Mouse (Mus musculus): ENCODE results near the gene Sdhaf1.

Gene Sdhaf1

GRCm38 (mm10) chr7:30323795-30324194 is at the start of gene Sdhaf1:
Gene Sdhaf1, minus strand, starts transcription at chr7:30323895.
- DNase-seq, result no peak

GRCm38 (mm10) chr7:30367466-30367865 is 43.8 kb upstream of the Sdhaf1 start:
- DNase-seq, result no peak

- no peak for DNase-seq
Observed at GRCm38 (mm10) chr7:30363344-30363738, 39.6 kb upstream of the Sdhaf1 start.

GRCm38 (mm10) chr7:30362652-30363343 is 39.1 kb upstream of the Sdhaf1 start, which contains the start of gene Lrfn3:
Gene Lrfn3, minus strand, starts transcription at chr7:30362772.
- DNase-seq, result peak; percentile 79

GRCm38 (mm10) chr7:30360028-30360427 is 36.3 kb upstream of the Sdhaf1 start:
- no peak for DNase-seq

- DNase-seq, result no peak
Observed at GRCm38 (mm10) chr7:30359276-30359865, 35.7 kb upstream of the Sdhaf1 start.

GRCm38 (mm10) chr7:30358378-30359186 is 34.9 kb upstream of the Sdhaf1 start:
- no peak for DNase-seq

- no peak for DNase-seq
Observed at GRCm38 (mm10) chr7:30354059-30354458, 30.4 kb upstream of the Sdhaf1 start.

GRCm38 (mm10) chr7:30353279-30353822 is 29.7 kb upstream of the Sdhaf1 start:
- peak; percentile 62 for DNase-seq

- DNase-seq, result peak; percentile 79
Observed at GRCm38 (mm10) chr7:30347828-30348227, 24.1 kb upstream of the Sdhaf1 start.

- DNase-seq, result peak; percentile 53
Observed at GRCm38 (mm10) chr7:30346635-30347379, 23.1 kb upstream of the Sdhaf1 start.

- DNase-seq, result no peak
Observed at GRCm38 (mm10) chr7:30339432-30340109, 15.9 kb upstream of the Sdhaf1 start.

- peak; percentile 96 for DNase-seq
Observed at GRCm38 (mm10) chr7:30336384-30336783, 12.7 kb upstream of the Sdhaf1 start.

- no peak for DNase-seq
Observed at GRCm38 (mm10) chr7:30335688-30336087, 12.0 kb upstream of the Sdhaf1 start.

- no peak for DNase-seq
Observed at GRCm38 (mm10) chr7:30334563-30334962, 10.9 kb upstream of the Sdhaf1 start.

- DNase-seq, result peak; percentile 83
Observed at GRCm38 (mm10) chr7:30333436-30333835, 9.7 kb upstream of the Sdhaf1 start.

- DNase-seq, result no peak
Observed at GRCm38 (mm10) chr7:30332622-30333259, 9.0 kb upstream of the Sdhaf1 start.

- peak; percentile 87 for DNase-seq
Observed at GRCm38 (mm10) chr7:30331887-30332286, 8.2 kb upstream of the Sdhaf1 start.

GRCm38 (mm10) chr7:30328379-30328778 is 4.7 kb upstream of the Sdhaf1 start:
- no peak for DNase-seq

- DNase-seq, result peak; percentile 51
Observed at GRCm38 (mm10) chr7:30327140-30327539, 3.4 kb upstream of the Sdhaf1 start.

GRCm38 (mm10) chr7:30326427-30326826 is 2.7 kb upstream of the Sdhaf1 start:
- DNase-seq, result no peak

GRCm38 (mm10) chr7:30325364-30325763 is 1.7 kb upstream of the Sdhaf1 start:
- DNase-seq, result no peak
